Mouse (Mus musculus) C2C12 (cell line): Measurements from ENCODE around the gene 6030458C11Rik. TPM values are rescaled to one million over a fixed set of nuclear protein-coding genes. Genes with fewer than 3 reads are reported as not detected.
"Not testable (repeated sequence)": the region's sequence is repeated elsewhere in the genome, so short reads cannot be mapped to it uniquely, and the experiment has no call there.

Experiments
- H3K27me3 ChIP-seq: one replicate; pipeline ENCODE4 v1.6.1; 2011; ENCODE audit not compliant: control insufficient read depth, insufficient read depth, insufficient read length
- H3K36me3 ChIP-seq: one replicate; pipeline ENCODE4 v1.6.1; 2011; ENCODE audit not compliant: control insufficient read depth, insufficient read depth
- H3K4me3 ChIP-seq: one replicate; pipeline ENCODE4 v1.5.1; 2011; ENCODE audit warnings: mild to moderate bottlenecking, control low read depth; ENCODE audit not compliant: poor library complexity, insufficient read depth, severe bottlenecking
- H3K79me2 ChIP-seq: one replicate; pipeline ENCODE4 v1.6.1; 2011; ENCODE audit not compliant: control insufficient read depth, insufficient read depth
- H3K79me3 ChIP-seq: one replicate; pipeline ENCODE4 v1.6.1; 2011; ENCODE audit warnings: low read depth, control low read depth
- H3ac ChIP-seq: one replicate; pipeline ENCODE3; 2011; ENCODE audit warnings: low read depth; ENCODE audit not compliant: control insufficient read depth, insufficient read length
- CEBPB ChIP-seq: IDR thresholded peaks from one replicate; pipeline ENCODE4 v1.6.1; 2011; ENCODE audit warnings: low read depth, mild to moderate bottlenecking, control low read depth, moderate library complexity
- CTCF ChIP-seq: IDR thresholded peaks from one replicate; pipeline ENCODE4 v1.5.1; 2011; ENCODE audit not compliant: control insufficient read depth, insufficient read depth, insufficient read length
- FOSL1 ChIP-seq: IDR thresholded peaks from one replicate; pipeline ENCODE4 v1.8.0; 2011; ENCODE audit warnings: mild to moderate bottlenecking, low read length; ENCODE audit not compliant: poor library complexity, insufficient read depth, severe bottlenecking
- MAX ChIP-seq: IDR thresholded peaks from one replicate; pipeline ENCODE4 v1.6.1; 2011; ENCODE audit warnings: mild to moderate bottlenecking, control low read depth
- MYOD1 ChIP-seq: IDR thresholded peaks from one replicate; pipeline ENCODE4 v1.6.1; 2011; ENCODE audit warnings: low read depth; ENCODE audit not compliant: control insufficient read depth, insufficient read length
- MYOG ChIP-seq: IDR thresholded peaks from one replicate; pipeline ENCODE4 v1.6.1; 2011; ENCODE audit not compliant: control insufficient read depth, insufficient read length; ENCODE audit errors: extremely low read depth
- USF1 ChIP-seq: IDR thresholded peaks from one replicate; pipeline ENCODE4 v1.6.1; 2011; ENCODE audit warnings: low read depth, mild to moderate bottlenecking, control low read depth, moderate library complexity
- polyA plus RNA-seq: library from polyadenylated mRNA; unstranded; fragments of >200 nt; fragmentation: generic; extraction: Trizol; gene quantifications from one replicate; pipeline ENCODE4 v1.2.1, GENCODE M21; 2012; ENCODE audit warnings: missing spikeins

6030458C11Rik gene
- polyA plus RNA-seq, 1 experiment = 7.5 TPM

GRCm38 (mm10) chr15:12809305-12809704 lies 15.1 kb downstream of the 6030458C11Rik start:
- TF ChIP-seq CTCF (no peak), MYOG (no peak), MYOD1 (no peak), CEBPB (no peak)
- no peaks in the 10 kb centered on the region for H3K27me3 ChIP-seq
- peaks cover 66% of the 10 kb centered on the region for H3K36me3 ChIP-seq
- no peaks in the 10 kb centered on the region for H3K79me3 ChIP-seq
- no peaks in the 10 kb centered on the region for H3K79me2 ChIP-seq
- no peak overlapping the region for H3K4me3 ChIP-seq
- H3ac ChIP-seq = no peak overlapping the region

DNA sequence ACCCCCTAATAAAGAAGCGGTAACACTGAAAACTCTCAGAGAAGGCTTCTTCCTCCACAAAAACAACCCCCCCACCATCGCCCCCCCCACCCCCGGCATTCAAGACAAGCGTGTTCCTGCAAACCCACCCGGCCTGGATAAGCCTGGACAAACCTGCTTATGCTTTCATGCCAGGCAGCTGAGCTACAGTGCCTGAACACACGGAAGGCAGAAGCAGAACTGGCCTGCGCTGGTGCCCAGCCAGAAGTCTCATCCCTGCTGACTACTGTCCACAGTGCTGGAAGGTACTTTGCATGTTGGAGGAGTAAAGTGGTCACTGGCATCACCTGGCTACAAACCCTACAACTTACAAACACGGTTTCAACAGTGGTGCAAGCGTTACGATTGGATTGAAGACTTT lies 17.4 kb downstream of the 6030458C11Rik start:
- Histone ChIP-seq H3ac (no peak overlapping the region), H3K4me3 (no peak overlapping the region), H3K79me3 (no peaks in the 10 kb centered on the region), H3K79me2 (no peaks in the 10 kb centered on the region), H3K27me3 (no peaks in the 10 kb centered on the region), H3K36me3 (peaks cover 45% of the 10 kb centered on the region)
- TF ChIP-seq MAX (no peak), MYOD1 (no peak), CTCF (no peak), CEBPB (no peak), FOSL1 (no peak), USF1 (no peak), MYOG (no peak)

DNA sequence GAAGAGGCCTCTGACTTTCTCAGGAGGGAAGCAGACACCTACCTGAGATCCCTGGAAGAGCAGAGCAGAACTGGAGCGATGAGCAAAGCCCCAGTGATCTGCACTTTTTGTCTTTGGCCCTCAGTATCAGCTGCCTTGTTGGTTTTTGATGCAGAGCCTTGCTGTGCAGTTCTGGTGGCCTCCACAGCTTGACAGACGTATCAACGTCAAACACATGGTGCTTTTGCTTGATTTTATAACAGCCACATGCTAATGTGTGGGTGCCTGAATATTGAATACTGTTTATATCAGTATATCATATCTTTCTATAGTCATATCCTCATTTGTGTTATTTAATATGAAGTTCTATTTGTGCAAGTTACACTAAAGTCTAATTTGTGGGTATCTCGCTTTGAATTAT lies 19.4 kb downstream of the 6030458C11Rik start:
- TF ChIP-seq MYOD1 = no peak
- TF ChIP-seq CEBPB = no peak
- TF ChIP-seq MYOG = no peak
- no peak for TF ChIP-seq FOSL1
- no peak for TF ChIP-seq USF1
- TF ChIP-seq MAX = no peak
- no peak for TF ChIP-seq CTCF
- Histone ChIP-seq H3ac (no peak overlapping the region), H3K79me2 (no peaks in the 10 kb centered on the region)

GRCm38 (mm10) chr15:12801142-12801506 lies 23.3 kb downstream of the 6030458C11Rik start:
- not testable (repeated sequence) for H3K27me3 ChIP-seq

More for the DNA sequence above, 19.4 kb downstream of the 6030458C11Rik start:
- Histone ChIP-seq H3K4me3 (no peak overlapping the region), H3K79me3 (no peaks in the 10 kb centered on the region), H3K36me3 (peaks cover 25% of the 10 kb centered on the region), H3K27me3 (no peaks in the 10 kb centered on the region)

GRCm38 (mm10) chr15:12800405-12801141 lies 23.9 kb downstream of the 6030458C11Rik start:
- Histone ChIP-seq H3K27me3 (peaks cover 8% of the 10 kb centered on the region), H3ac (no peak overlapping the region), H3K4me3 (no peak overlapping the region), H3K79me3 (no peaks in the 10 kb centered on the region), H3K79me2 (no peaks in the 10 kb centered on the region), H3K36me3 (no peaks in the 10 kb centered on the region)
- TF ChIP-seq FOSL1 = no peak
- no peak for TF ChIP-seq CEBPB
- TF ChIP-seq MAX = no peak
- no peak for TF ChIP-seq MYOG
- TF ChIP-seq CTCF = no peak
- TF ChIP-seq MYOD1 = no peak
- TF ChIP-seq USF1 = no peak

More at GRCm38 (mm10) chr15:12801142-12801506, 23.3 kb downstream of the 6030458C11Rik start:
- H3K79me2 ChIP-seq, H3ac ChIP-seq, H3K79me3 ChIP-seq, H3K4me3 ChIP-seq, H3K36me3 ChIP-seq: not testable (repeated sequence)

DNA sequence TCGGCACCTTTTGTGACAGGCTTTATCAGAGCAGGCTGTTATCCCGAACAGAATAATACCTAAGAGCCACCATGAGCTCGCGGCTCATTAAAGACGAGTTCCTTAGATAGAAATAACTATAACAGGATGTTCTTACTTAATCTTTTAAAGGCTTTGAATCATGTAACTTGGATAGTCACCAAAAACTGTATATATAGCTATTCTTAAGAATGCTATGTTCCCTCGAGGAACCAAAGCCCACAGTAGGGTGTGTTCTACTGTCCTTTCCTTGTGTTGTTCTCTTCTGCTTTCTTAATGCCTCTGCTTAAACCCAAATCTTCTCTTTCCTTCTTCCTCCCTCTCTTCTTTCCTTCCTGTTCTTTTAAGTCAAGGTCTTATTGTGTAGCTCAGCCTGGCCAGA lies 26.4 kb downstream of the 6030458C11Rik start:
- H3K4me3 ChIP-seq = no peak overlapping the region
- no peak for TF ChIP-seq FOSL1
- TF ChIP-seq CTCF = no peak
- no peak for TF ChIP-seq MYOD1
- no peak for TF ChIP-seq MAX
- TF ChIP-seq MYOG = no peak
- TF ChIP-seq USF1 = no peak
- no peak for TF ChIP-seq CEBPB

More for the DNA sequence above, 26.4 kb downstream of the 6030458C11Rik start:
- H3K36me3 ChIP-seq = no peaks in the 10 kb centered on the region
- no peaks in the 10 kb centered on the region for H3K79me2 ChIP-seq
- no peak overlapping the region for H3ac ChIP-seq
- H3K79me3 ChIP-seq = no peaks in the 10 kb centered on the region
- H3K27me3 ChIP-seq = peaks cover 14% of the 10 kb centered on the region
